Mouse (Mus musculus) left cerebral cortex, adult 18-20 months (tissue): ENCODE results near the gene Slco4a1. TPM values are rescaled to one million over a fixed set of nuclear protein-coding genes. Genes with fewer than 3 reads are reported as not detected.

Experiments used
- DNase-seq, 2 experiments: peaks; one replicate each; pipeline ENCODE4 v3.0.0; 2021 to 2022; ENCODE audit warnings: low spot score in 2 of 2, mixed read lengths in 1 of 2
- total RNA-seq, 2 experiments: library from RNA; stranded (reverse); gene quantifications; 2 replicates each; pipeline ENCODE4 v1.2.3; 2021

Gene Slco4a1
- total RNA-seq, 2 experiments from 2014 or later = 1.7 to 2.4 TPM

DNA sequence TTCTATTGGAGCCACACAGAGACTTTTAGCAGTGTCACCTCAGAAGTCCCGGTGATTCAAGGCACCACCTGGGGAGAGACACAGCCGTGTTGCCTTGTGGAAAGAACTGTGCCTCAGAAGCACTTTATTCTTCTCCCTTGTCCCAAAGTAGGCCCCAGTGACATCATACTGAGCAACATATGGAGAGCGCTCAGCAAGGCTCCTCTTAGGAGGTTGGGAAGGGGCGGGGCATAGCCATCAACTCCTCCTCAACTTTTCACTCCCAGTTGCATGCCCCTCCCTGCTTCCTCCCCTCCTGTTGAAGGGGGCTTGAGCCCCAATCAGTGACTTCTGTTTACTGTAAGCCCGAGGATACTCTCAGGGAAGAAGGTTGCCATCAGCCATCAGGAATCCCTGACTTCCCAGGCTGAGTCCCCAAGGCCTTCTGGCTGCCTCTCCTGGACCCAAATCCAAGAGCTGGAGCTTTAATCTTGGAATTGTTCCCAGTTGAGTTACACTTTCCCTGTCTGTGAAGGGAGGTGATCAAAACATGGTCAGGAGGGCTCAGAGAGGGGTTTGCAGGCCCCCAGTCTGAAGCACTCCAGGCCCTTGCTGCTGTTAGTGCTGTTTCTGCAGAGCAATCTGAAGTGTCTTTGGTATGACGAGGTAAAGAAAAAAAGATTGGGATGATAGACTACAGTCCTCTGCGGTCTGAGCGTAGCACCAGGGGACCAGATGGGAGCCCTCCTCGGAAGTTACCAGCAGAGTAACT, 45.3 kb downstream of the Slco4a1 start:
- DNase-seq = no peak

DNA sequence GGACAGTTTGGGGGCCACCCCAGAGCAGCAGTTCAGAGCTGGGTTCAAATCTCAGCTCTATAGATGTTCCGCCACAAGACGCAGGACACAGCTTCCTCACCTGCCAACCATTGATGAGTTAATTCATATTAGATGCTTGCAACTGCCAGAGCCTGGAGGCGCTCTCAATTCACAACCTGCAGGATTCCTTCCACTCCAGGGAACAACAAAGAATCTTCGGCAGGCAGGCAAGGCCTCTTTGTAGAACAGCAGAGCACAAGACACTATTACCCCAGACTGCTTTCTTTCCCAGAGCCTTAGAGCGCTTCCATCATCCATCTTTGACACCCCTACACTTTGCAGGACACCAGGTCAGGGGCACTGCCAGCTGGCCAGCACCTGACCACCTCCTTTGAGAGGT, 50.2 kb downstream of the Slco4a1 start:
- DNase-seq = no peak

DNA sequence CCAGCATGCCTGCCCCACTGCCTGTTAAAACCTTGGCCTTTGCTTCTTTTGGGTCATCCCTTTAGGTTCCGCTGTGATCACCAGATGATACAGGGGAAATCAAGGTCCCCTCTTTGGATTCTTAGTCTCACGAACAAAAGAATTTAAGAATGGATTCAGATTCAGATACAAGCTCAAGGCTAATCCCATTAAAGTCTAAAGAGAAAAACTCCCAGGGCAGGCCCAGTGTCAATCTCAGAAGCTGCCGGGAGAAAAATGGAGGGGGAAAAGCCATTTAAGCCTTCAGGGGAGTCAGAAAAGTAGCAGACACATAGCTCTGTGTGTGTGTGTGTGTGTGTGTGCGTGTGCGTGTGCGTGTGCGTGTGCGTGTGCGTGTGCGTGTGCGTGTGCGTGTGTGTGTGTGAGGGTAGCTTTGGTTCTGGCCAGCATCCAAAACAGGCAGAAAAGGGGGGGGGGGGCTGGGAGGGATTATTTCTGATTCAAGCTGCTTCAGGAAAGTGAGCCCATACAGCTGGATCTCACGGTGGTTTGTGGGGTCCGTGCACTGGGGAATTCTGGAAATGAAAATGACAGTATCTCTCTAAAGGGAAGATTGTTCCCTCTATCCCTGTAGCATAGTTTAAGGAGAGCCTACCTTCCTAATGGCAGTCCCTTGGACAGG, 52.5 kb downstream of the Slco4a1 start:
- DNase-seq = no peak

DNA sequence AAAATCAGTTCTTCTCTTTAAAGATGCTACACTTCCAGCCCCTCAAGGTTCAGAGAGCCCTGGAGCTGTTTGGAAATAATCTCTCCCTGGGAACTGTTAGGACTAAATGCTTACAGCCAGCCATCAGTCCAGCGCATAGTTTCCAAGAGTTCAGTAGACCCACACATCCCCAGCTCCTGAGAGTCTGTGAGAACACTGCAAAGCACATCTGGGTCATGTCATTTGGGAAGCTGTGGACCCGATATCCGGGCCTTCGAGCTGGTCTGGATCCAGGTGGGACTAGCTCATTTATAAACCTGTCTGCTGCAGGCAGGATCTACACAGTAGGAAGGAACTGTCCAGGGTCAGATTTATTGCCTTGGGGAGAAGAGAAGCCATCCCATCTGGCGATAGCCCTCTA, 54.8 kb downstream of the Slco4a1 start:
- no peak for DNase-seq

DNA sequence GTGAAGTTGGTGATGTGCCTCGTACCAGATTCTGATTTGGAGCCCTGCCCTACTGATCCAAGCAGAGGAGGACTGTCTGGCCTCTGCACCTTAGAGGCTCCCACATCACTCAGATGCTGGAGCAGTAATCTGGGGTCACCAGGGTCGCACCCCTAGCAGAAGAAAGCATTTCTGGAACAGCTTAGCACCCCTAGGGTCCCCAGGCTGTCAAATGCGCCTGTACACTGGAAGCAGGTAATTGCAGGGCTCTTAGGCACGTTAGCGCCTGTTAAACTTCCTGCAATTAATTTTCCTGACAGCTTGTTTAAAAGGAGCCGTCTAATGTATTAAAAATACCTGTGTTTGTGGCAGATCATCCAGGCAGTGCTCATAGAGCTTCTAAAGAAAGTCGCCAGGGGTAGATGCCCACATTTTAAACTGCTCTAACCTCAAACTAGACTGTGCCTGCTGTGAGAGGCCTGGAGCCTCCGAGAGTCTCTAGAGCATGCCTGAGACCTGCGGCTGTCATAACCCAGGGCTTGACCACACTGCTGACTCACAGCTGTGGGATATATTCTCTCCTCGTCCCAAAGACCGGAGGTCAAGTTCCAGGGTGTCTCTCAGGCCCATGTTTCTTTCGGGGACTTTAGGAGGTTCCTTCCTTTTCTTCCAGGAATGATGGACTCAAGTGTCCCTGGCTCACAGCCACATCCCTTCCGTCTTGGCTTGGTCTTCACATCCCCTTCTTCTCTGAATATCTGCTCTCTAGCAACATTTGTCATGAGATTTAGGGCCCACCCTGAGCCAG, 56.0 kb downstream of the Slco4a1 start:
- DNase-seq = no peak

- DNase-seq = no peak
Observed at GRCm38 (mm10) chr2:180513019-180513418, 57.0 kb downstream of the Slco4a1 start.

DNA sequence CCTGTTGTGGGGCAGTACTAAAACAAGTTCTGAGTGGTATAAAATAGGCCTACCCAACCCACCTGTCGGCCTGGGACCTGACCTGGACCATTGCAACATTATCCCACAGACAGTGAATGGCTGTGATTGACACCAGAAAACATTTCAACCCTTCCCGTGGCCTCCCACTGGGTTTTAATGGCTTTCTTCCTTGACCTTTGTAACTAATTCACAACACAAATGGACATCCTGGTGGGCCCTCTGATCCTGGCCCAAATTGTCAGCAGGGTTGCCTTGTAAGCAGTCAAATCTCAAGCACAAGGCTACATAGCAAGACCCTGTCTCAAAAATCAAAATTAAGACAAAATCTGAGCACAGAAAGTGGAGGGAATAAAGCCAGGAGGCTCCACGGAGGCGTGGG, 57.8 kb downstream of the Slco4a1 start:
- no peak for DNase-seq

DNA sequence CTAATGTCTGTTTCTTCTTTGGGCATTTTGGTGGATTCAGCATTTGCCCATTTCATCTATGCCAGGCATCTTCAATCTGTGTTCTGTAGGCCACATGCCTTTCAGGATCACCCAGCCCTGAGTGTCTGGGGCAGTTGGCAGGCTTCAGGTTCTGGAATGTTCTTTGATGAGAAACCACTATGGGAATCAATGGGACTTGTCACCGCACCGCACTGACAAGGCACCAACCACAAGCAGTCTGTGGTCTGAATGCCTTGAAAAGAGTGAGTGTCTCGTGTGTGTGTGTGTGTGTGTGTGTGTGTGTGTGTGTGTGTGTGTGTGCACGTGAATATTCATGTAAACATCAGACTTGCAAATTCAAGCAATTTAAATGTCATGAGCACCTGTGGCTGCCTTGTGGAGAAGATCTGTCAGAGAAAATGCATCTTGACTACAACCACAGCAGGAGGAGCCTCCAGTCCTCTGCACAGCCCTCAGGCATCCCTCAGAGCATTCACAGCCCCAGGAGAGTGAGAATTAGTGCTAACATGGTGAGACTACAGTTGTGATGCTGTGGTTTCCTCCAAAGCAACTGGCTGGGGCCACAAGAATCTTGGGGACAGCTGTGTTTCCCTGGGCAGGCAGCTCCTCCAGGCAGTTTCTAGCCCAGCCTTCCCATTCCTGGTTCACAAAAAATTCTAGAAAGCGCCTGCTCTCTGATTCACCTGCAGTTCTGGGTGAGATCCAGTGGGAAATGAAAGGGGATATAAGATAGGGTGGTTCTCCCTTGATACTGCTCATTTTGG, 65.6 kb downstream of the Slco4a1 start:
- no peak for DNase-seq

- DNase-seq = no peak
Observed at GRCm38 (mm10) chr2:180522825-180523224, 66.8 kb downstream of the Slco4a1 start.

Other genes with a start within 250 kb of the Slco4a1 start
- gene Lama5, start 230.4 kb upstream of the Slco4a1 start, total RNA-seq = 10 to 100 TPM in 1 of 2 experiments, 1 to 10 TPM in 1; 8.2 to 11.2 TPM
- 100 to 1,000 TPM; 728 to 804 TPM for gene Rps21, start 198.9 kb upstream of the Slco4a1 start, total RNA-seq
- 10 to 100 TPM; 30.5 to 33.7 TPM for gene Cables2, start 182.7 kb upstream of the Slco4a1 start, total RNA-seq
- gene Rbbp8nl, start 166.4 kb upstream of the Slco4a1 start, total RNA-seq = not detected
- not detected for gene Gata5, start 121.5 kb upstream of the Slco4a1 start, total RNA-seq
- gene Ntsr1, start 43.7 kb downstream of the Slco4a1 start, total RNA-seq = 1 to 10 TPM; 6.4 to 8.2 TPM
- 10 to 100 TPM; 19.2 to 19.4 TPM for gene Mrgbp, start 125.1 kb downstream of the Slco4a1 start, total RNA-seq
- 10 to 100 TPM; 31.2 to 33.7 TPM for gene Ogfr, start 133.0 kb downstream of the Slco4a1 start, total RNA-seq
- 1 to 10 TPM; 3.5 to 4.4 TPM for gene Col9a3, start 141.5 kb downstream of the Slco4a1 start, total RNA-seq
- gene Tcfl5, start 186.5 kb downstream of the Slco4a1 start, total RNA-seq = under 1 TPM; 0.30 to 0.37 TPM